Mouse (Mus musculus) skeletal muscle tissue, postnatal 0 days (tissue): ENCODE measurements around the gene Ubox5. TPM values are rescaled to one million over a fixed set of nuclear protein-coding genes. Genes with fewer than 3 reads are reported as not detected.

ENCODE experiments used
- polyA plus RNA-seq: library from polyadenylated mRNA; unstranded; fragments of >200 nt; fragmentation: Nextera tagmentation; extraction: Ambion mirVana; gene quantifications from 2 replicates; pipeline ENCODE4 v1.2.1, GENCODE M21; 2015

The Ubox5 gene
- polyA plus RNA-seq: 5.2 TPM in 2 replicates

GRCm38 (mm10) chr2:130629839-130630203 is at the start of gene Ubox5, which contains the start of gene Fastkd5:
Ubox5 (minus strand) TSS chr2:130630038.
Fastkd5 (minus strand) TSS chr2:130630027.

DNA sequence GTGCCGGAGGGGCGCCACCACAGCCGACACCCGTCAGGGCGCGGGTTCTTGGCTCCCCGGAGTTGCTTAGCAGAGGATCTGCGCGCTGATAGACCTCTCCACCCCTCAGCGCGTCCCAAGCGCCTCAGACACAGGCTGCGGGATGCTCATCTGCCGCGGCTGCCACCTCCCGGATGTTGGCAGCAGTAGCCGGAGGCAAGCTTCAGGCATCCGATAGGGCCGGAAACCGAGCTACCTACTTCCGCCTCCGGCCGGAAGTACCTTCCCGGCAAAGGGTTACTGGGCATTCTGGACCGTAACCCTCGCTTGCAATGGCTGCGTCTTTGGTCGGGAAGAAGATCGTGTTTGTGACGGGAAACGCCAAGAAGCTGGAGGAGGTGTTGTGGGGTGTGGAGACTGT is 37.7 kb upstream of the Ubox5 start, which contains the start of gene Itpa:
Itpa (plus strand) TSS at position 52 of the 400 bp plus-strand sequence.

GRCm38 (mm10) chr2:130664102-130664701 is 34.4 kb upstream of the Ubox5 start, which contains the start of gene Ddrgk1:
Ddrgk1 (minus strand) TSS chr2:130664659.

DNA sequence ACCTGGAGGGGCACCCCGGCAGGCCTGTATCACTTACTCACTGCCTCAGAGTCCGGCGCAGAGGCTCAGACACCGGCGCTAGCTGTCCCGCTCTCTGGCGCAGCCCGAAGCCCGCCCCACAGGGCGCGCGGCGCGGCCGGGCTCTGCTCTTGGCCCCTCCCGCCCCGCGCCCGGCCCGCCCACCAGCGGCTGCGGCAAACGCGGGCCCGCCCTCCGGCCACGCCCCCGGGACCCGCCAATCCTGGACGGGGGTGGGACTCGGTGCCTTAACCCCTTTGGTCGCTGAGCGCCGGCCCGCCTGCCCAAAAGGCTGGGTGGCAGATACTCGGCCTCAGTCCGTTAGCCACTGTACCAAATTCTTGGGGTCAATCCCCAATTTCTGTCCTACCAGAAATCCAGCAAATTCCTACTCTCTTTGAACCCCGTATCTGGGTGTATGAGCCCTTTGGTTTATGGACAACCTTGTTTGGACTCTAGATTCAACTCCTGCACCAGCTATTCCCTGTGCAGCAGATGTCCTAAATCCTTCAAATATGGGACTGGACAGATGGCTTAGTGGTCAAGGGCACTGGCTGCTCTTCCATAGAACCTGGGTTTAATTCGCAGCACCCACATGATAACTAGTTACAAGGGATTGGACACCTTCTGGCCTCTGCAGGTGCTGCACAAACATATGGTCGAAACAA is 13.0 kb upstream of the Ubox5 start, which contains the start of gene Lzts3:
Lzts3 (minus strand) TSS at position 120 of the 686 bp plus-strand sequence.

DNA sequence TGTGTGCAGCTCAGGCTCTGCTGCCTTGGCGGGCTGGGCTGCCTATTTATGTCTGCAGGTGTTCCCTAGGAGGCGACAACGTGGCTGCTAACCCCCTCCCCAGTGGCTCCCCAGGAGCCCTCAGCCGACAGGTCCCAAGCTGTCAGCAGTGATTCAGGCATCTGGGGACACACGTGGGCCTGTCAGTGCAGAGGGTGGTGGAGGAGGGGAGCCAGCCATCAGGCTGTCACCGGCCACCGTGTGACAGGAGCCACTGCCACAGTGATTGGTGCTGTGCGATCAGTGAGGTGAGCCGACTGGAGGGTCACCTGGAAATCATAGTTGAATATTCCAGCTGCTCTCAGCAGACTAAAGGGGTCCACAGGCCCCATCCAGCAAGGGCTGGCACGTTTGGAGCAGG is 47.3 kb downstream of the Ubox5 start, which contains the start of gene Avp:
Avp (minus strand) TSS at position 3 of the 400 bp plus-strand sequence.

GRCm38 (mm10) chr2:130575873-130576272 is 54.0 kb downstream of the Ubox5 start, which contains the start of gene Oxt:
Oxt (plus strand) TSS chr2:130576173.

DNA sequence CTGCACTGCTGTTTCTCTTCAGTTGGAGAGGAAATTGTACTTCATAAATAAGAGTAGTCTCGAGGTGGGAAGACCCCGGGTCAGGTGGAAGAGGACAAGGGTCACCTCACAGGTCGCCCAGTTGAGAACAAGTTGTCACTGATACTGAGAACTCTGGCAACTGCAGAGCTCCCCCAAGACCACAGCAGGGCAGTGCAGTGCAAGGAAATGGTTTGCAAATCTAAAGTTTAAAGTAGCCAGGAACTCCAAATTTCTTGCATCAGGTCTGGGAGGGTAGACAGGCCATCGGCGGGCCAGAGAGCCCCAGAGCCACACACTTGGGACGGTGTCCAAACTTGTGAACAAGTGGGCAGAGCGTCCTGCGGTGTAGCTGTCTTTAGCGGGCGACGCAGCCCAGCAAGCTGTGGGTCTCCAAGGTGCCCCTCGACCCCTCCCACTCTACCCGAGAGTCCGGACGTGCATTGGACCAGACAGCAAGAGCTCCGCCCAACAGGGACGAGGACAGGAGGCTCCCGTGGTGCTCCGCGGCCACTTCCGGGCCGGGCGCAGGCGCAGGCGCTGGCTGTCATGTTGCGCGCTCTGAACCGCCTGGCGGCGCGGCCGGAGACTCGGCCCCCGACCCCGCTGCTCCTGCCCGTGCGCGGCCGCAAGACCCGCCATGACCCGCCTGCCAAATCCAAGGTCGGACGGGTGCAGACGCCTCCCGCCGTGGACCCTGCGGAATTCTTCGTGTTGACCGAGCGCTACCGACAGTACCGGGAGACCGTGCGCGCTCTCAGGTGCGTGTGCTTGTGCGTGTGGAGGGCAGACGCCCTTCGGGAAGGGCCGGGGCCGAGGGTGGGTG is 66.4 kb downstream of the Ubox5 start, which contains the start of gene Mrps26:
Mrps26 (plus strand) TSS at position 531 of the 844 bp plus-strand sequence.

Other genes starting within 250 kb of the Ubox5 start
- gene Cpxm1, start 232.5 kb downstream of the Ubox5 start, polyA plus RNA-seq: 22.3 and 25.7 TPM in 2 replicates
- 0.06 TPM in 1 of 2 replicates, not detected in the other for gene Gm28372, start 224.8 kb downstream of the Ubox5 start, polyA plus RNA-seq
- gene 1700020A23Rik, start 224.8 kb downstream of the Ubox5 start, polyA plus RNA-seq: 0.22 TPM in 1 of 2 replicates, not detected in the other
- 0.14 TPM in 1 of 2 replicates, not detected in the other for gene Tmem239, start 223.6 kb downstream of the Ubox5 start, polyA plus RNA-seq
- 24.9 and 25.7 TPM in 2 replicates for gene Vps16, start 205.7 kb downstream of the Ubox5 start, polyA plus RNA-seq
- gene Pced1a, start 205.3 kb downstream of the Ubox5 start, polyA plus RNA-seq: 6.0 and 7.4 TPM in 2 replicates
- 35.2 and 35.9 TPM in 2 replicates for gene Ptpra, start 179.8 kb downstream of the Ubox5 start, polyA plus RNA-seq
- 68.5 and 76.0 TPM in 2 replicates for gene Mrps26, start 66.3 kb downstream of the Ubox5 start, polyA plus RNA-seq
- gene Oxt, start 53.9 kb downstream of the Ubox5 start, polyA plus RNA-seq: not detected in 2 replicates
- not detected in 2 replicates for gene Avp, start 47.5 kb downstream of the Ubox5 start, polyA plus RNA-seq
- gene Fastkd5, start within 50 bp of the Ubox5 start, polyA plus RNA-seq: 6.9 and 7.2 TPM in 2 replicates
- gene Lzts3, start 12.8 kb upstream of the Ubox5 start, polyA plus RNA-seq: 1.3 and 1.4 TPM in 2 replicates
- gene Ddrgk1, start 34.6 kb upstream of the Ubox5 start, polyA plus RNA-seq: 66.1 and 77.7 TPM in 2 replicates
- 42.9 and 49.6 TPM in 2 replicates for gene Itpa, start 37.6 kb upstream of the Ubox5 start, polyA plus RNA-seq
- 0.09 and 0.33 TPM in 2 replicates for gene Slc4a11, start 67.5 kb upstream of the Ubox5 start, polyA plus RNA-seq